Mouse (Mus musculus) stomach, embryonic 15.5 days (tissue): Measurements from ENCODE around the gene Calhm4. TPM values are rescaled to one million over a fixed set of nuclear protein-coding genes. Genes with fewer than 3 reads are reported as not detected.
"Not testable (repeated sequence)": the region's sequence is repeated elsewhere in the genome, so short reads cannot be mapped to it uniquely, and the experiment has no call there.

ENCODE experiments used
- ATAC-seq: fragments of 200-750 bp; cut with Nextera tagmentation; 2 replicates; pipeline ENCODE4 v1.8.0; 2017; ENCODE audit warnings: low read depth, moderate number of reproducible peaks, moderate TSS enrichment; ENCODE audit not compliant: insufficient read depth, low FRiP score
- H3K27ac ChIP-seq: fragments of 300-500 bp; sonication (generic); 2 replicates; pipeline ENCODE4 v1.5.1; 2015; ENCODE audit warnings: mild to moderate bottlenecking, inconsistent platforms
- H3K27me3 ChIP-seq: fragments of 300-500 bp; sonication (generic); replicated peaks from 2 replicates; pipeline ENCODE4 v1.6.1; 2015; ENCODE audit warnings: inconsistent platforms
- H3K36me3 ChIP-seq: fragments of 300-500 bp; sonication (generic); 2 replicates; pipeline ENCODE4 v1.6.1; 2015; ENCODE audit warnings: inconsistent platforms
- H3K4me1 ChIP-seq: fragments of 300-500 bp; sonication (generic); 2 replicates; pipeline ENCODE4 v1.6.1; 2015; ENCODE audit warnings: inconsistent platforms
- H3K4me2 ChIP-seq: fragments of 300-500 bp; sonication (generic); 2 replicates; pipeline ENCODE4 v1.6.1; 2015; ENCODE audit warnings: mild to moderate bottlenecking, inconsistent platforms
- H3K4me3 ChIP-seq: fragments of 300-500 bp; sonication (generic); replicated peaks from 2 replicates; pipeline ENCODE4 v1.5.1; 2015; ENCODE audit warnings: inconsistent platforms
- H3K9ac ChIP-seq: fragments of 300-500 bp; sonication (generic); 2 replicates; pipeline ENCODE4 v1.6.1; 2015; ENCODE audit warnings: inconsistent platforms
- H3K9me3 ChIP-seq: fragments of 300-500 bp; sonication (generic); 2 replicates; pipeline ENCODE4 v1.6.1; 2016; ENCODE audit warnings: inconsistent platforms
- WGBS: fragments of 180-500 bp; shearing (Covaris S2); methylation state at CpG from one replicate; pipeline ENCODE4 v1.1.7; 2015; 5-methylcytosine and 5-hydroxymethylcytosine counted together
- polyA plus RNA-seq: library from polyadenylated mRNA; unstranded; fragments of >200 nt; fragmentation: Nextera tagmentation; extraction: Ambion mirVana; gene quantifications from 2 replicates; pipeline ENCODE4 v1.2.1, GENCODE M21; 2015

The Calhm4 gene
- polyA plus RNA-seq, 1 experiment from 2014 or later = not detected

- WGBS = 12% methylated on average over 5 of the region's 5 CpGs
- no peak for ATAC-seq
- Histone ChIP-seq H3K27me3 (no peaks in the 10 kb centered on the region), H3K4me2 (no peak overlapping the region), H3K27ac (no peak overlapping the region), H3K9ac (no peak overlapping the region), H3K36me3 (no peaks in the 10 kb centered on the region), H3K9me3 (no peaks in the 10 kb centered on the region), H3K4me1 (no peaks in the 10 kb centered on the region), H3K4me3 (no peak overlapping the region)
Measured at GRCm38 (mm10) chr10:34036587-34036986, 7.5 kb downstream of the Calhm4 start.

DNA sequence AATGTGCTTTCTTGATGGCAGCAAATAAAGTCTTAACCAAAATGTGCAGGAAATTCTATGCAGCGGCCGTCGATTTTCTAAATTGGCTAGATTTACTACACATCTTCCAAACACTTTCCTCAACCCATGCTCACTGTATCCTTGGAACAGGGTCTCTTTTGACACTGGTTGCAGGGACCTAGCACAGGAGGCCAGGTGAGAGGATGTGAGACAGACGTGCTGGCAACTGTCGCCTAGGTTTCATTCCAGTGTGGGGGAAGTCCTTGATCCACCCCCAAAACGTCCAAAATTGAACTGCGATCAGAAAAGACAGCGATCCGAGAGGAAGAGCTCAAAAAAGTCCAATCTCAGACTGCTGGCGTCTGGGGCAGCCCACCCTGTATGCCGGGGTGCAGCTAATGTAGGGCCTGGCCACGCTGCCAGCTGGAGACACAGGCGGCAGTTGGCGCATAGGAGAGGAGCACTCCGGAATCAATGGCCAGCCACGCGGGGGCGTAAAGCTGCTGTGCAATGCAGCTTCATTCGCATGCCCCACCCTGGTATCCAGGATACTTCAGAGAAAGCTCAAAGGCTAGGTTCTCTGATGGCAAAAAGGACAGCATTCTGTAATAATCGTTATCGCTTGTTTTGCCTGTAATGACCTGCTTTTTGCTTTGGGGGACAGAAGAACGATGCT, 10.3 kb downstream of the Calhm4 start:
- H3K27me3 ChIP-seq = no peaks in the 10 kb centered on the region
- no peak overlapping the region for H3K27ac ChIP-seq
- H3K4me2 ChIP-seq = peak overlapping the region; percentile 50
- H3K9ac ChIP-seq = no peak overlapping the region
- peak overlapping the region; percentile 11; the same call in 1 of the 2 replicates for H3K4me3 ChIP-seq
- no peaks in the 10 kb centered on the region for H3K4me1 ChIP-seq
- 20% methylated on average over 22 of the region's 22 CpGs for WGBS
- peak; percentile 39; the same call in 1 of the 2 replicates for ATAC-seq
- H3K36me3 ChIP-seq = no peaks in the 10 kb centered on the region
- no peaks in the 10 kb centered on the region for H3K9me3 ChIP-seq

DNA sequence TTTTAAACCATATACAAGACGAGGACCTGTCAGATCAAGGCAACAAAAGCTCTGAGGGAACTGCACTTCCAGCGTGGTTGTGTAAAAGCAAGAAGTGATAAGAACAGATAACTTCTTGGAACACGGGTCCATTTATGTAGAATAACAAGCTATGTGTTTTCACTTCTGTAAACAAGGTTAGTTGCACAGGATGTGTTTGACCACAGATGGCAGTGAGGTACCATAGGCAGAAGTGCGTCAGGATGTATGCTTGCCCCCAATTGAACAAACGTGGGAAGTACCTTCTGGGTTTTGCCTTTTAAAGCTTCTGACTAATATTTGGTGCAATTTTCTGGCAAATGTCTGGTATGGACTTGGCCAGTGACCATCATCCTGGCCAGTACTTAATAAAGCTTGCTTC, 13.8 kb downstream of the Calhm4 start:
- H3K27ac ChIP-seq = no peak overlapping the region
- H3K36me3 ChIP-seq = no peaks in the 10 kb centered on the region
- H3K9ac ChIP-seq = no peak overlapping the region
- H3K4me1 ChIP-seq = no peaks in the 10 kb centered on the region
- no peaks in the 10 kb centered on the region for H3K9me3 ChIP-seq
- no peak overlapping the region for H3K4me2 ChIP-seq
- H3K27me3 ChIP-seq = no peaks in the 10 kb centered on the region
- WGBS = 60% methylated on average over 5 of the region's 5 CpGs
- H3K4me3 ChIP-seq = no peak overlapping the region
- ATAC-seq = no peak

- Histone ChIP-seq H3K4me3 (peak within 1 kb of the TSS; percentile 85), H3K4me1 (peaks cover 4% of the 10 kb centered on the region), H3K9ac (peak within 1 kb of the TSS; percentile 82), H3K27me3 (no peaks in the 10 kb centered on the region), H3K27ac (peak within 1 kb of the TSS; percentile 96), H3K4me2 (peak within 1 kb of the TSS; percentile 69), H3K9me3 (no peaks in the 10 kb centered on the region), H3K36me3 (no peaks in the 10 kb centered on the region)
- ATAC-seq = peak; percentile 100
- WGBS = under 1% methylated on average over 81 of the region's 82 CpGs
Measured at GRCm38 (mm10) chr10:34019302-34020075, 24.6 kb downstream of the Calhm4 start, which contains the start of gene Rwdd1. TSS of gene Rwdd1 (minus strand) at chr10:34019624.

GRCm38 (mm10) chr10:34018746-34019301, 25.3 kb downstream of the Calhm4 start:
- Histone ChIP-seq H3K27ac (peak overlapping the region; percentile 96), H3K4me1 (peaks cover 4% of the 10 kb centered on the region), H3K9me3 (no peaks in the 10 kb centered on the region), H3K36me3 (no peaks in the 10 kb centered on the region), H3K4me3 (peak overlapping the region; percentile 85), H3K4me2 (peak overlapping the region; percentile 69), H3K9ac (peak overlapping the region; percentile 82), H3K27me3 (no peaks in the 10 kb centered on the region)
- under 1% methylated on average over 21 of the region's 21 CpGs for WGBS
- ATAC-seq = no peak

DNA sequence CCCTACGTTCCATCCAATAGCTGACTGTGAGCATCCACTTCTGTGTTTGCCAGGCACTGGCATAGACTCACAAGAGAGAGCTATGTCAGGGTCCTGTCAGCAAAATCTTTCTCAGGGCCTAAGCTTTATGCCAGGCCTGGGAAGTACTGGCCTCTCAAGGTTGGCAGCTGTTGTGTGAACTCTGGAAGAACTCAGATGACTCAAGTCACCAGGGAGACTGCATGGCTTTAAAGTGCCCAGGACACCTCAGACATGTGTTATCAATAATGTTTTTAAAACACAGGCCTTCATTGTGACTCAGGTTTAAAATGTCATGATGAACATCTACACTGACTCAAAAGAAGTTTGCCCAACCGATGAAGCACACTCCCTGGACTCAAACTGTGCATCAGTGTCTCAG, 30.9 kb downstream of the Calhm4 start:
- no peak overlapping the region for H3K9ac ChIP-seq
- ATAC-seq = no peak
- no peaks in the 10 kb centered on the region; the same call in 1 of the 2 replicates for H3K36me3 ChIP-seq
- 90% methylated on average over 2 of the region's 2 CpGs for WGBS
- H3K27me3 ChIP-seq = no peaks in the 10 kb centered on the region
- H3K4me2 ChIP-seq = no peak overlapping the region
- no peaks in the 10 kb centered on the region for H3K9me3 ChIP-seq
- H3K27ac ChIP-seq = no peak overlapping the region
- peaks cover 3% of the 10 kb centered on the region for H3K4me1 ChIP-seq
- H3K4me3 ChIP-seq = no peak overlapping the region

- H3K4me2 ChIP-seq = no peak overlapping the region
- H3K4me3 ChIP-seq = no peak overlapping the region
- no peaks in the 10 kb centered on the region for H3K4me1 ChIP-seq
- no peak for ATAC-seq
- H3K27ac ChIP-seq = no peak overlapping the region
- H3K36me3 ChIP-seq = no peaks in the 10 kb centered on the region; the same call in 1 of the 2 replicates
- WGBS = 91% methylated on average over 4 of the region's 4 CpGs
- no peaks in the 10 kb centered on the region for H3K9me3 ChIP-seq
- no peaks in the 10 kb centered on the region for H3K27me3 ChIP-seq
- no peak overlapping the region for H3K9ac ChIP-seq
Measured at GRCm38 (mm10) chr10:34012581-34012980, 31.5 kb downstream of the Calhm4 start.

GRCm38 (mm10) chr10:33998397-33998796, 45.7 kb downstream of the Calhm4 start:
- Histone ChIP-seq H3K9me3 (no peaks in the 10 kb centered on the region), H3K4me2 (no peak overlapping the region), H3K4me3 (no peak overlapping the region), H3K9ac (no peak overlapping the region), H3K27ac (no peak overlapping the region), H3K4me1 (no peaks in the 10 kb centered on the region), H3K36me3 (peaks cover 27% of the 10 kb centered on the region), H3K27me3 (no peaks in the 10 kb centered on the region)
- no peak for ATAC-seq

GRCm38 (mm10) chr10:33996686-33997085, 47.4 kb downstream of the Calhm4 start:
- H3K27me3 ChIP-seq, ATAC-seq, H3K27ac ChIP-seq, H3K4me3 ChIP-seq, H3K9ac ChIP-seq, H3K4me2 ChIP-seq, H3K9me3 ChIP-seq, H3K4me1 ChIP-seq: not testable (repeated sequence)
- 90% methylated on average over 6 of the region's 8 CpGs for WGBS
- peaks cover 27% of the 10 kb centered on the region for H3K36me3 ChIP-seq

Other genes with a start within 250 kb of the Calhm4 start
- gene Sult3a1, start 186.6 kb downstream of the Calhm4 start, polyA plus RNA-seq = not detected in 2 replicates
- 0.04 and 0.13 TPM in 2 replicates for gene Rsph4a, start 139.2 kb downstream of the Calhm4 start, polyA plus RNA-seq
- gene Zup1, start 93.0 kb downstream of the Calhm4 start, polyA plus RNA-seq = 16.6 and 18.6 TPM in 2 replicates
- 111 and 112 TPM in 2 replicates for gene Rwdd1, start 24.7 kb downstream of the Calhm4 start, polyA plus RNA-seq
- not detected in 2 replicates for gene Trappc3l, start 6.7 kb downstream of the Calhm4 start, polyA plus RNA-seq
- gene Calhm5, start 52.2 kb upstream of the Calhm4 start, polyA plus RNA-seq = 0.89 and 1.0 TPM in 2 replicates
- 1.4 and 2.3 TPM in 2 replicates for gene Calhm6, start 83.7 kb upstream of the Calhm4 start, polyA plus RNA-seq
- gene Dse, start 163.4 kb upstream of the Calhm4 start, polyA plus RNA-seq = 16.7 and 19.2 TPM in 2 replicates
- 64.9 and 69.7 TPM in 2 replicates for gene Tspyl1, start 237.9 kb upstream of the Calhm4 start, polyA plus RNA-seq